Mouse (Mus musculus): ENCODE data around the gene Cbx3.

Gene Cbx3

GRCm38 (mm10) chr6:51470311-51471178 is at the start of gene Cbx3:
Cbx3 (plus strand) TSS chr6:51470360.
- DNase-seq (ENCODE audit: low spot score in 2 of 2): peak; percentile 73 to 80

GRCm38 (mm10) chr6:51423466-51424122 is 46.6 kb upstream of the Cbx3 start:
- DNase-seq (ENCODE audit: low spot score in 2 of 2): no peak

DNA sequence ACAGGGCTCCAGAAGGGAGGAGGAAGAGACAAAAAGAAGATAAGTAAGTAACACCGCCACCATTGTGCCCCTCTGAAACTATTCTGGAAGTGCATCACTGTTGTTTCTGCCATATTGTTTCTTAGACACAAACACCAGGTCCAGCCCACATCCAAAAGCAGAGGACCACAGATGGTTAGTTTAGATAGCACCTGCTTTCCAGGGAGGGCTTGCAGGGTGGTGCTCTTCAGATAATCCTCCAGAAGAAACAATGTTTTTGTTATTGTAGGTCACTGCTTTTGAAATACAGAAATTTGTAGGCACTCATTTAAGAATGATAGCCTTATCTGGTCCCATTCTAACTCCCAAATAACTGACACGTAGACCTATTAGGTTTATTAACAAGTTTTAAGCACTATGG is 45.6 kb upstream of the Cbx3 start:
- no peak for DNase-seq (ENCODE audit: low spot score in 2 of 2)

DNA sequence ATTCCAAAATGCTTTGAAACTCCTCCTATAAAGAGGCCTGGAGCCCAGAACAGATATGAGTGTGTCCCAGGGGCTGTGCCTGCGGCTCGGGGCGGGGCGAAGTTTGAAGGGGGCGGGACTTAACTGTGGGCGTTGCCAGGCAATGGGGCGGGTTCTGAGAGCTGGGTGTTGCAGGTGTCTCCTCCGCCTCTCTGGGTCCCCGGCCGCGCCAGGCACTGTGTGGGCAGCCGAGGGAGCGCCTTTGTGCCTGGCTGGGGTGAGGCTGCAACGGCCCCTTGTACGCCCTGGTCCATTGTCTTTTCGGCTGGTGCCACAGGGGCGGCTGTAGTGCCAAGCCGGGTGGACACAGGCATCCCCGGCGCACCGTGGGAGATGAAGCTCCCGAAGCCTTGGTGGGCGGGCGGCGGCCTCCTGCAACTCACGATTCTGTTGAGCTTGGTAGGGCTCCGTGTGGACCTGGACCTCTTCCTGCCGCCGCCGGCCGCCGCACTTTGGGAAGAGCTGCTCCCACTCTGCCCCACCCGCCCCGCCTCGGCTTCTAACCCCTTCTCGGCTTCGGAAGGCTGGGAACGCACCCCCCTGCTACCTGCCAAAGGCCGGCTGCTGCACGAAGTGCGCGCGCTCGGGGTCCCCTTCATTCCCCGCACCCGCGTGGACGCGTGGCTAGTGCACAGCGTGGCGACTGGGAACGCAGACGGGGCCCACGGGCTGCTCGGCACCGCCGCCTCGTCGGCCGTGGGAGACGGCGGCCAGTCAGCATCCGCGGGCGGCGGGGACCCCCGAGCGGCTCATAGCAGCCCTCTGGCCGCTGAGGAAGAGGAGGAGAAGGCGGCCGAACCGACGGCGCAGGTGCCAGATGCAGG is 37.4 kb upstream of the Cbx3 start, which contains the start of gene Nfe2l3:
Gene Nfe2l3, plus strand, starts transcription at position 136 of the 863 bp plus-strand sequence.
- DNase-seq (ENCODE audit: low spot score in 2 of 2): no peak

GRCm38 (mm10) chr6:51434270-51434669 is 35.9 kb upstream of the Cbx3 start:
- DNase-seq (ENCODE audit: low spot score in 2 of 2): no peak

- no peak for DNase-seq (ENCODE audit: low spot score in 2 of 2)
Measured at GRCm38 (mm10) chr6:51437665-51438064, 32.5 kb upstream of the Cbx3 start.

DNA sequence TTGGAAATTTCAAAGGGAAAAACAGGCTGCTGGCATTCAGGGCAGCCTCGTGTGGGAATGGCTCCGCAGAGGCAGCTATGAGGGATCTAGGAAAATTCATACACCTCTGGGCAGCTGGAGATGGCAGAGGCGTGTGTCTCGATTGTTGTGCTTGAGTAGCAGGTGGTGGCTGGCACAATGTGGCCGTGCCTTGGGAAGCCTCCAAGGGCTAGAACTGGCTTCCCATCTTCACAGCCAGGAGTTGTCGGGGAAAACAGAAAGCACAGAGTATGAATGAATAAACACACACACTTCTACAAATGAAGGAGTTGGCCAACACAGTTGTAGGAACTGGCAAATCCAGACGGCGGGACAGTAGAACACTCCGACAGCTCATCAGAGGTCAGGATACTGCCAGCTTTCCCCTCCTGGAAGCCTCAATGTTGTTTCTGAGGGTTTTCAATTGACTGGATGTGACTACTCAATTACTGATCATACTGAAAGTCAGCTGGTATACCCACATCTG is 31.3 kb upstream of the Cbx3 start:
- no peak for DNase-seq (ENCODE audit: low spot score in 2 of 2)

GRCm38 (mm10) chr6:51442191-51442835 is 27.8 kb upstream of the Cbx3 start:
- DNase-seq (ENCODE audit: low spot score in 2 of 2): no peak

- no peak for DNase-seq (ENCODE audit: low spot score in 2 of 2)
Measured at GRCm38 (mm10) chr6:51452927-51453503, 17.1 kb upstream of the Cbx3 start.

DNA sequence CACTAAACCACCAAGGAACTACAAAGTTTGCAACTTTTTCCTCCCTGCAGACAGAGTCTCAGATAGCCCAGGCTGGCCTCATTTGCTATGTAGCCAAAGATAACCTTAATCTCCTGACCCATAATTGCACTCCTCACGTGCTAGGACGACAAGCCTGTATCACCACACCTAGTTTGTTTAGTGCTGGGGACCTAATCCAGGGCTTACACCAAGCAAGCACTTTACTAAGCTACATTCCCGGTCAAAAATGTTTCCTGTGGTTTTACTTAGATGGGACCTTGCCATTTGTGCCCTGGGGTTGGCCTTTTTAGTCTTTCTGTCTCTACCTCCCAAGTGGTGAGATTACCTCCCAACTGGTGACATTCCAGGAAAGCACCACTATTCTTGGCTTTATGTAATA is 15.2 kb upstream of the Cbx3 start:
- no peak for DNase-seq (ENCODE audit: low spot score in 2 of 2)

GRCm38 (mm10) chr6:51456198-51456597 is 14.0 kb upstream of the Cbx3 start:
- DNase-seq (ENCODE audit: low spot score in 2 of 2): no peak

- DNase-seq (ENCODE audit: low spot score in 2 of 2): no peak
Measured at GRCm38 (mm10) chr6:51457283-51457682, 12.9 kb upstream of the Cbx3 start.

DNA sequence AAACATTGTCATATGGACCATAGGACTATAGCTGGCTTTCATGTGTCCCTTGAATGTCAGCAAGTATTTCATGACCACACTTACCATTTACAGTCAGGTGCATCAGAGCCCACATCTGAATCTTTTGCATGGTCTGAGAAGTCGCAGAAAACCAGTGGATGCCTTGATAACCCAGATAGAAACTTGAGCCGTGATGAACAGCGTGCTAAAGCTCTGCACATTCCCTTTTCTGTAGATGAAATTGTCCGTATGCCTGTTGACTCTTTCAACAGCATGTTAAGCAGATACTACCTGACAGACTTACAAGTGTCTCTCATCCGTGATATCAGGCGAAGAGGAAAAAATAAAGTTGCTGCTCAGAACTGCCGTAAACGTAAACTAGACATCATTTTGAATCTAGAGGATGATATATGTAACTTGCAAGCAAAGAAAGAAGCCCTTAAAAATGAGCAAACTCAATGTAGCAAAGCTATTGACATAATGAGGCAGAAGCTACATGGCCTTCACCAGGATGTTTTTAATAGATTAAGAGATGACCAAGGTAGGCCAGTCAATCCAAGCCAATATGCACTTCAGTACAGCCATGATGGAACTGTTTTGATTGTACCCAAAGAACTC is 12.3 kb upstream of the Cbx3 start:
- DNase-seq (ENCODE audit: low spot score in 2 of 2): no peak

- no peak for DNase-seq (ENCODE audit: low spot score in 2 of 2)
Measured at GRCm38 (mm10) chr6:51458925-51459312, 11.2 kb upstream of the Cbx3 start.

DNA sequence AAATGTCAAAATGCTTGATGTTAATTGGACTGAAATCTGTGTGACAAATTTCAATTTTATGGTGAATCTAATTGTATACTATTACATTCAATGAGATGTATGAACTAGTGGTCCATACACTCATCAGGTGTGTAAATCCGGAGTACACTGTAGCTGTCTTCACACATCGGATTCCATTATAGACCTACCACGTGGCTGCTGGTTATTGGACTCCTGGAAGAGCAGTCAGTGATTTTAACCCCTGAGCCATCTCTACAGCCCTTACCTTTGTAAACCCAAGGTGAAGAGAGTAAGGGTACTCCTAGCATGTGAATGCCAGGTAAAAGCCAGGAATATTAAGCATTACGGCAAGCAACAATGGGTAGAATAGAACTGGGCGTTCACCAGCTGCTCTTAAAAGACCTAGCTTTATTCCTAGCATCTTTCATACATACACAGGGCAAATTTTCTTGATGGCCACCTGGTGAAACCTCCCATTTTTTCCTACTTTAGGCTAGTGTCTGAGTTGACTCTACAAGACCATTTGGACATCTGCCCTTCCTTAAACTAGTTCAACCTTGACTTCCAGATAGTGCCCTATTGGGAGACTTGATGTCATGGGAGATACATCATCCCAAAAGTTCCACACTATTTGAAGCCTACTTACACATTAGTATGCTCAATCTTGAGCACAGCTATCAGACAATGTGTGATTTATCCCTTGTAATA is 10.7 kb upstream of the Cbx3 start:
- no peak for DNase-seq (ENCODE audit: low spot score in 2 of 2)

- DNase-seq (ENCODE audit: low spot score in 2 of 2): no peak
Measured at GRCm38 (mm10) chr6:51460021-51460360, 10.2 kb upstream of the Cbx3 start.

DNA sequence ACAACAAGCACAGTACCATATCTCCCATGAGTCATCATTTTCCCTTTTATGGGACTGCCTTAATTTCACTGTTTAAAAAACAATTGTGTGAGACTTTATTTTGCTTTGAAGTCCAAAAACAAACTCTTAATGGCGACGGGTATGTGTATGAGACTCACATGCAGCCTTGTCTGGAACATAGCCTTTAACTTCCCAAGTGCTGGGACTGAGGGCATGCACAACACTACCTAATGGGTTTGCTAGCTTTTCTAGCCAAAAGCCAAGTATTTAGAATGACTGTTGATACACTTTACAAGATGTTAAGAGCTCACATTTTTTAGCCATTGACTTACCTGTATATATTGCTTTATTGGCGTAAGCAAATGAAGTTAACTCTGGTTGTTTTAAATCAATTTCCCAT is 9.8 kb upstream of the Cbx3 start:
- DNase-seq (ENCODE audit: low spot score in 2 of 2): no peak

DNA sequence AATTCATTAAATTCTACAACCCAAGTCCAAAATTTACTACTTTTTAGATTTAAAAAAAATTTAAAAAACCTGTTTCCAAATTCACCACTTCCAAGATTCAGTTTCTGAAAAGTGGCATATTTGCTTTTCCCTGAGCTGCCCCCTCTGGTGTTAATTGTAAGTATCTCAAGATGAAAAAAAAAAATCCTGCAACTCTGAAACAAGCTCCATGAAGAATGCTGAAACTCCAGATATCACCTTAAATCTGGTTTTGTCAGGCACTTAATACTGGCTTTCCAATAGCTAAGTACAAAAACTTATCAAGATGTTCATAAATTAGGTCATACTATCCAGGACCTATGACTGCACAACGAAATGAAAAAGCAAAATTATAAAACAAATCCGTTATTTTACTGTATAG is 2.5 kb upstream of the Cbx3 start:
- DNase-seq (ENCODE audit: low spot score in 2 of 2): no peak

DNA sequence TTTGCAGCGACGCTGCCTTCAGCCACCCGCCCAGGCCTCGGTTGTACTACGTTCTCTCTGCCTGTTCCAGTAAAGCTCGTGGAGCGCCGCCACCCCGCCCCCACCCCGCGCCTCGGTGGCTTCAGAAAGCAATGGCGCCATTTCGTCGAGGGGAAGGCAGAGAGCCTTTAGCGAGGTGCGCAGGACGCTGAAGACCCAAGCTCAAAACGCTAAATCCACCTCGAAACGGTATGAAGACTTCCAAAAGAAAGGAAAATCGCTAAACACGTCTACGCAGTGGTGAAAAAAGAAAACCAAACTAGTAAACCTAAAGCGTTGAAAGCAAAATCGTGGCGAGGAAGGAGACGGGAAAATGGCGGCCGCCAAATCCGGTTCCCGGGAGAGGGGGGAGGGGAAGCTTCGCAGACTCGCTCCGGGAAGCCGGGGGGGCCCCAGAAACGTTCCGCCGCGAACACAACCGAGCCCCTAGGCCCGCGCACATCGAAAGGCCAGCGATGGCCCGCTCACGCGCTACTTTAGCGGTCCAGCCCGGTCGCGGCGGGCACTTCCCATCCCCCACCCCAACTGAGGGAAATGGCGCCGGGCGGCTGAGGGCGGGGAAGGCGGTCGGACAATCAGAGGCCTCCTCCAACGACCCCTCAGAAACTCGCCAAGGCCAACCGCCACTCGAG is 1.1 kb upstream of the Cbx3 start:
- DNase-seq (ENCODE audit: low spot score in 2 of 2): peak; percentile 70 to 80
